Mouse (Mus musculus) neural tube, embryonic 15.5 days (tissue): ENCODE data around the gene Alox12b. TPM values are rescaled to one million over a fixed set of nuclear protein-coding genes. Genes with fewer than 3 reads are reported as not detected.

Source experiments
- ATAC-seq: fragments of 200-750 bp; cut with Nextera tagmentation; 2 replicates; pipeline ENCODE4 v1.8.0; 2017; ENCODE audit warnings: mild to moderate bottlenecking, moderate TSS enrichment, moderate library complexity; ENCODE audit not compliant: low FRiP score
- H3K27ac ChIP-seq: fragments of 300-500 bp; sonication (generic); replicated peaks from 2 replicates; pipeline ENCODE4 v1.5.1; 2015; ENCODE audit warnings: mild to moderate bottlenecking, inconsistent platforms
- H3K27me3 ChIP-seq: fragments of 300-500 bp; sonication (generic); replicated peaks from 2 replicates; pipeline ENCODE4 v1.6.1; 2015; ENCODE audit warnings: inconsistent platforms
- H3K36me3 ChIP-seq: fragments of 300-500 bp; sonication (generic); 2 replicates; pipeline ENCODE4 v1.6.1; 2015; ENCODE audit warnings: inconsistent platforms
- H3K4me1 ChIP-seq: fragments of 300-500 bp; sonication (generic); 2 replicates; pipeline ENCODE4 v1.6.1; 2015; ENCODE audit warnings: inconsistent platforms
- H3K4me2 ChIP-seq: fragments of 300-500 bp; sonication (generic); 2 replicates; pipeline ENCODE4 v1.6.1; 2015; ENCODE audit warnings: inconsistent platforms, mild to moderate bottlenecking, moderate library complexity
- H3K4me3 ChIP-seq: fragments of 300-500 bp; sonication (generic); replicated peaks from 2 replicates; pipeline ENCODE4 v1.5.1; 2015; ENCODE audit warnings: mild to moderate bottlenecking, inconsistent platforms
- H3K9ac ChIP-seq: fragments of 300-500 bp; sonication (generic); replicated peaks from 2 replicates; pipeline ENCODE4 v1.6.1; 2015; ENCODE audit warnings: mild to moderate bottlenecking, inconsistent platforms
- H3K9me3 ChIP-seq: fragments of 300-500 bp; sonication (generic); replicated peaks from 2 replicates; pipeline ENCODE4 v1.6.1; 2016; ENCODE audit warnings: inconsistent platforms
- WGBS: fragments of 180-500 bp; shearing (Covaris S2); methylation state at CpG from one replicate; pipeline ENCODE4 v1.1.7; 2015; ENCODE audit warnings: mixed read lengths; 5-methylcytosine and 5-hydroxymethylcytosine counted together
- polyA plus RNA-seq: library from polyadenylated mRNA; unstranded; fragments of >200 nt; fragmentation: Nextera tagmentation; extraction: Ambion mirVana; gene quantifications from 2 replicates; pipeline ENCODE4 v1.2.1, GENCODE M21; 2015

Gene Alox12b
- polyA plus RNA-seq, 1 experiment from 2014 or later: 1.0 TPM

GRCm38 (mm10) chr11:69180120-69180519 lies 23.3 kb downstream of the Alox12b start:
- Histone ChIP-seq H3K27ac (no peak overlapping the region), H3K4me3 (no peak overlapping the region), H3K4me1 (no peaks in the 10 kb centered on the region), H3K36me3 (no peaks in the 10 kb centered on the region), H3K27me3 (no peaks in the 10 kb centered on the region), H3K4me2 (no peak overlapping the region), H3K9ac (no peak overlapping the region), H3K9me3 (no peaks in the 10 kb centered on the region)
- 93% methylated on average over 4 of the region's 4 CpGs for WGBS
- ATAC-seq: no peak

GRCm38 (mm10) chr11:69185031-69185430 lies 28.2 kb downstream of the Alox12b start:
- Histone ChIP-seq H3K4me1 (no peaks in the 10 kb centered on the region), H3K36me3 (no peaks in the 10 kb centered on the region), H3K9me3 (no peaks in the 10 kb centered on the region), H3K9ac (no peak overlapping the region), H3K4me2 (no peak overlapping the region), H3K27me3 (no peaks in the 10 kb centered on the region), H3K27ac (no peak overlapping the region), H3K4me3 (no peak overlapping the region)
- 80% methylated on average over 5 of the region's 5 CpGs for WGBS
- ATAC-seq: no peak

GRCm38 (mm10) chr11:69185936-69186335 lies 29.1 kb downstream of the Alox12b start:
- Histone ChIP-seq H3K9ac (no peak overlapping the region), H3K4me1 (no peaks in the 10 kb centered on the region), H3K36me3 (no peaks in the 10 kb centered on the region), H3K27me3 (no peaks in the 10 kb centered on the region), H3K4me2 (no peak overlapping the region), H3K4me3 (no peak overlapping the region), H3K9me3 (no peaks in the 10 kb centered on the region), H3K27ac (no peak overlapping the region)
- no peak for ATAC-seq
- 92% methylated on average over 6 of the region's 6 CpGs for WGBS

GRCm38 (mm10) chr11:69192840-69193239 lies 36.1 kb downstream of the Alox12b start:
- no peak overlapping the region for H3K4me2 ChIP-seq
- H3K27me3 ChIP-seq: peaks cover 17% of the 10 kb centered on the region
- no peak overlapping the region for H3K9ac ChIP-seq
- no peaks in the 10 kb centered on the region for H3K36me3 ChIP-seq
- H3K9me3 ChIP-seq: no peaks in the 10 kb centered on the region
- H3K27ac ChIP-seq: no peak overlapping the region
- H3K4me1 ChIP-seq: peaks cover 15% of the 10 kb centered on the region
- ATAC-seq: no peak
- no peak overlapping the region for H3K4me3 ChIP-seq
- WGBS: 8% methylated on average over 1 of the region's 1 CpGs

GRCm38 (mm10) chr11:69196766-69197165 lies 40.0 kb downstream of the Alox12b start:
- H3K9me3 ChIP-seq: no peaks in the 10 kb centered on the region
- 3% methylated on average over 5 of the region's 5 CpGs for WGBS
- ATAC-seq: no peak
- no peaks in the 10 kb centered on the region for H3K36me3 ChIP-seq
- H3K4me1 ChIP-seq: peaks cover 15% of the 10 kb centered on the region
- peaks cover 29% of the 10 kb centered on the region for H3K27me3 ChIP-seq
- H3K4me2 ChIP-seq: peak overlapping the region; percentile 58
- H3K9ac ChIP-seq: peak overlapping the region; percentile 33; the same call in 1 of the 2 replicates
- peak overlapping the region; percentile 30; the same call in 1 of the 2 replicates for H3K4me3 ChIP-seq
- H3K27ac ChIP-seq: no peak overlapping the region

- WGBS: under 1% methylated on average over 14 of the region's 14 CpGs
- Histone ChIP-seq H3K9ac (peak overlapping the region; percentile 33), H3K36me3 (no peaks in the 10 kb centered on the region), H3K4me3 (peak overlapping the region; percentile 30), H3K9me3 (no peaks in the 10 kb centered on the region), H3K4me1 (peaks cover 15% of the 10 kb centered on the region), H3K27ac (no peak overlapping the region), H3K27me3 (peaks cover 29% of the 10 kb centered on the region), H3K4me2 (peak overlapping the region; percentile 58)
- no peak for ATAC-seq
These were observed 40.4 kb downstream of the Alox12b start for GRCm38 (mm10) chr11:69197194-69197593.

- no peaks in the 10 kb centered on the region for H3K9me3 ChIP-seq
- H3K9ac ChIP-seq: peak within 1 kb of the TSS; percentile 33
- ATAC-seq: no peak
- H3K27ac ChIP-seq: no peak within 1 kb of the TSS
- 31% methylated on average over 6 of the region's 6 CpGs for WGBS
- peak within 1 kb of the TSS; percentile 58 for H3K4me2 ChIP-seq
- no peaks in the 10 kb centered on the region for H3K36me3 ChIP-seq
- H3K4me3 ChIP-seq: peak within 1 kb of the TSS; percentile 30
- H3K27me3 ChIP-seq: peaks cover 29% of the 10 kb centered on the region
- H3K4me1 ChIP-seq: peaks cover 15% of the 10 kb centered on the region
These were observed 41.0 kb downstream of the Alox12b start, which contains the start of gene Alox8 for GRCm38 (mm10) chr11:69197743-69198142. Alox8 (minus strand) TSS chr11:69197843.

GRCm38 (mm10) chr11:69199251-69199650 lies 42.5 kb downstream of the Alox12b start:
- 74% methylated on average over 1 of the region's 1 CpGs for WGBS
- Histone ChIP-seq H3K27me3 (peaks cover 29% of the 10 kb centered on the region), H3K9ac (no peak overlapping the region), H3K4me2 (no peak overlapping the region), H3K27ac (no peak overlapping the region), H3K4me1 (peaks cover 15% of the 10 kb centered on the region), H3K4me3 (no peak overlapping the region), H3K9me3 (no peaks in the 10 kb centered on the region), H3K36me3 (no peaks in the 10 kb centered on the region)
- ATAC-seq: no peak

- no peaks in the 10 kb centered on the region for H3K9me3 ChIP-seq
- H3K27me3 ChIP-seq: peaks cover 29% of the 10 kb centered on the region
- peaks cover 15% of the 10 kb centered on the region for H3K4me1 ChIP-seq
- H3K36me3 ChIP-seq: no peaks in the 10 kb centered on the region
- no peak overlapping the region for H3K4me2 ChIP-seq
- 84% methylated on average over 6 of the region's 6 CpGs for WGBS
- H3K9ac ChIP-seq: no peak overlapping the region
- H3K4me3 ChIP-seq: no peak overlapping the region
- no peak for ATAC-seq
- no peak overlapping the region for H3K27ac ChIP-seq
These were observed 43.4 kb downstream of the Alox12b start for GRCm38 (mm10) chr11:69200231-69200630.

- WGBS: 85% methylated on average over 13 of the region's 13 CpGs
- Histone ChIP-seq H3K27me3 (peaks cover 13% of the 10 kb centered on the region), H3K4me1 (peaks cover 1% of the 10 kb centered on the region; the same call in 1 of the 2 replicates), H3K4me2 (no peak overlapping the region), H3K9ac (no peak overlapping the region), H3K4me3 (no peak overlapping the region), H3K27ac (no peak overlapping the region), H3K9me3 (no peaks in the 10 kb centered on the region), H3K36me3 (no peaks in the 10 kb centered on the region)
- ATAC-seq: no peak
These were observed 45.9 kb downstream of the Alox12b start for GRCm38 (mm10) chr11:69202469-69203230.

- peak overlapping the region; percentile 29; the same call in 1 of the 2 replicates for H3K27ac ChIP-seq
- H3K4me1 ChIP-seq: no peaks in the 10 kb centered on the region
- 31% methylated on average over 2 of the region's 2 CpGs for WGBS
- H3K4me3 ChIP-seq: peak overlapping the region; percentile 40
- H3K9ac ChIP-seq: peak overlapping the region; percentile 6; the same call in 1 of the 2 replicates
- H3K9me3 ChIP-seq: no peaks in the 10 kb centered on the region
- peak; percentile 55; the same call in 1 of the 2 replicates for ATAC-seq
- no peaks in the 10 kb centered on the region for H3K36me3 ChIP-seq
- H3K27me3 ChIP-seq: no peaks in the 10 kb centered on the region
- peak overlapping the region; percentile 48 for H3K4me2 ChIP-seq
These were observed 54.6 kb downstream of the Alox12b start for GRCm38 (mm10) chr11:69211431-69211830.

GRCm38 (mm10) chr11:69217411-69217810 lies 60.6 kb downstream of the Alox12b start:
- Histone ChIP-seq H3K9me3 (no peaks in the 10 kb centered on the region), H3K4me1 (no peaks in the 10 kb centered on the region), H3K4me3 (no peak overlapping the region), H3K9ac (no peak overlapping the region), H3K27ac (no peak overlapping the region), H3K4me2 (no peak overlapping the region), H3K27me3 (no peaks in the 10 kb centered on the region), H3K36me3 (no peaks in the 10 kb centered on the region)
- 87% methylated on average over 5 of the region's 5 CpGs for WGBS
- ATAC-seq: no peak
